Mouse (Mus musculus) MEL (cell line): Measurements from ENCODE around the gene Pgap3. TPM values are rescaled to one million over a fixed set of nuclear protein-coding genes. Genes with fewer than 3 reads are reported as not detected.

Experiments
- DNase-seq: peaks from one replicate; pipeline ENCODE4 v3.0.0; 2011; ENCODE audit warnings: low read depth, low spot score
- H3K27ac ChIP-seq: 2 replicates; pipeline ENCODE4 v1.5.1; 2012; ENCODE audit warnings: low read depth, mild to moderate bottlenecking, control low read depth, low read length, moderate library complexity; ENCODE audit not compliant: control insufficient read depth
- H3K27me3 ChIP-seq, 2 experiments: fragments of 150-350 bp in 1 of 2; sonication (generic) in 1 of 2; 2 replicates each; pipeline ENCODE4 v1.6.1; 2012; ENCODE audit warnings: low read length in 2 of 2, mild to moderate bottlenecking in 2 of 2, improper control_type of control experiment in 1 of 2, moderate library complexity in 1 of 2; ENCODE audit not compliant: insufficient read depth in 2 of 2, control insufficient read depth in 1 of 2
- H3K36me3 ChIP-seq, 2 experiments: 2 replicates each; pipeline ENCODE4 v1.6.1; 2012 to 2014; ENCODE audit warnings: low read length in 2 of 2, improper control_type of control experiment in 1 of 2, inconsistent platforms in 1 of 2, mild to moderate bottlenecking in 1 of 2; ENCODE audit not compliant: insufficient read depth in 2 of 2, control insufficient read depth in 1 of 2
- H3K4me1 ChIP-seq, 2 experiments: fragments of 150-350 bp in 1 of 2; sonication (generic) in 1 of 2; 2 replicates each; pipeline ENCODE4 v1.6.1; 2012; ENCODE audit warnings: low read length in 2 of 2, improper control_type of control experiment in 1 of 2, mild to moderate bottlenecking in 1 of 2; ENCODE audit not compliant: insufficient read depth in 2 of 2, control insufficient read depth in 1 of 2
- H3K4me3 ChIP-seq, 2 experiments: fragments of 150-350 bp in 1 of 2; sonication (generic) in 1 of 2; 2 replicates each; pipeline ENCODE4 v1.5.1; 2012; ENCODE audit warnings: low read depth in 2 of 2, low read length in 2 of 2, mild to moderate bottlenecking in 2 of 2, moderate library complexity in 2 of 2, control low read depth in 1 of 2, improper control_type of control experiment in 1 of 2; ENCODE audit not compliant: control insufficient read depth in 1 of 2, insufficient read depth in 1 of 2
- H3K79me2 ChIP-seq: 2 replicates; pipeline ENCODE4 v1.6.1; 2012; ENCODE audit warnings: mild to moderate bottlenecking, low read length, moderate library complexity; ENCODE audit not compliant: control insufficient read depth, poor library complexity, insufficient read depth
- H3K9ac ChIP-seq: 2 replicates; pipeline ENCODE4 v1.6.1; 2012; ENCODE audit warnings: low read depth, mild to moderate bottlenecking, control low read depth, low read length, moderate library complexity; ENCODE audit not compliant: control insufficient read depth, poor library complexity, severe bottlenecking
- H3K9me3 ChIP-seq: fragments of 150-350 bp; sonication (generic); replicated peaks from 2 replicates; pipeline ENCODE4 v1.6.1; 2012; ENCODE audit warnings: mild to moderate bottlenecking, low read length, improper control_type of control experiment, moderate library complexity; ENCODE audit not compliant: insufficient read depth
- BHLHE40 ChIP-seq: IDR thresholded peaks from 2 replicates; pipeline ENCODE4 v1.6.1; 2012; ENCODE audit warnings: low read depth, mild to moderate bottlenecking, inconsistent platforms, low read length, improper control_type of control experiment, borderline replicate concordance
- CTCF ChIP-seq, 3 experiments: IDR thresholded peaks in 2 of 3; conservative IDR thresholded peaks in 1 of 3; 2 replicates each; pipeline ENCODE4 v1.5.1; 2011 to 2012; ENCODE audit warnings: low read length in 3 of 3, low read depth in 2 of 3, mild to moderate bottlenecking in 2 of 3, improper control_type of control experiment in 1 of 3, inconsistent platforms in 1 of 3, mixed read lengths in 1 of 3, moderate library complexity in 1 of 3; ENCODE audit not compliant: control insufficient read depth in 1 of 3, insufficient read depth in 1 of 3, poor library complexity in 1 of 3, severe bottlenecking in 1 of 3
- EP300 ChIP-seq, 2 experiments: IDR thresholded peaks; 2 replicates each; pipeline ENCODE4 v1.6.1; 2011; ENCODE audit warnings: improper control_type of control experiment in 2 of 2, low read length in 2 of 2, low read depth in 1 of 2, mild to moderate bottlenecking in 1 of 2
- GATA1 ChIP-seq: IDR thresholded peaks from 2 replicates; pipeline ENCODE4 v1.6.1; 2011; ENCODE audit warnings: low read depth, low read length, improper control_type of control experiment
- MAFK ChIP-seq: IDR thresholded peaks from 2 replicates; pipeline ENCODE4 v1.6.1; 2011; ENCODE audit warnings: low read depth, mild to moderate bottlenecking, low read length, improper control_type of control experiment, borderline replicate concordance
- MAZ ChIP-seq: IDR thresholded peaks from 2 replicates; pipeline ENCODE4 v1.6.1; 2012; ENCODE audit warnings: low read depth, mild to moderate bottlenecking, inconsistent platforms, low read length, improper control_type of control experiment
- MYB ChIP-seq: IDR thresholded peaks from 2 replicates; pipeline ENCODE4 v1.6.1; 2011; ENCODE audit warnings: mild to moderate bottlenecking, low read depth, low read length, improper control_type of control experiment
- NELFE ChIP-seq: IDR thresholded peaks from 2 replicates; pipeline ENCODE4 v1.6.1; 2011; ENCODE audit warnings: low read depth, low read length, improper control_type of control experiment
- POLR2AphosphoS5 ChIP-seq: IDR thresholded peaks from 2 replicates; pipeline ENCODE4 v1.6.1; 2012; ENCODE audit warnings: low read depth, borderline replicate concordance, mild to moderate bottlenecking, inconsistent platforms, low read length, moderate library complexity, mixed read lengths
- RAD21 ChIP-seq: IDR thresholded peaks from 2 replicates; pipeline ENCODE4 v1.6.1; 2011; ENCODE audit warnings: mild to moderate bottlenecking, low read depth, low read length, improper control_type of control experiment
- RCOR1 ChIP-seq: IDR thresholded peaks from 2 replicates; pipeline ENCODE4 v1.6.1; 2012; ENCODE audit warnings: low read depth, mild to moderate bottlenecking, inconsistent platforms, low read length, improper control_type of control experiment
- SMC3 ChIP-seq: IDR thresholded peaks from 2 replicates; pipeline ENCODE4 v1.6.1; 2011; ENCODE audit warnings: low read depth, low read length, improper control_type of control experiment
- TAL1 ChIP-seq: IDR thresholded peaks from 2 replicates; pipeline ENCODE4 v1.6.1; 2012; ENCODE audit warnings: mild to moderate bottlenecking, inconsistent platforms, low read length, moderate library complexity, mixed read lengths
- TCF12 ChIP-seq: IDR thresholded peaks from 2 replicates; pipeline ENCODE4 v1.6.1; 2014; ENCODE audit warnings: low read depth, mild to moderate bottlenecking, inconsistent platforms, low read length, improper control_type of control experiment, moderate library complexity
- ZNF384 ChIP-seq: IDR thresholded peaks from 2 replicates; pipeline ENCODE4 v1.6.1; 2012; ENCODE audit warnings: low read depth, mild to moderate bottlenecking, inconsistent platforms, low read length, improper control_type of control experiment
- polyA plus RNA-seq, 2 experiments: library from polyadenylated mRNA; stranded (reverse) in 1 of 2; unstranded in 1 of 2; fragments of >175 nt in 1 of 2; fragments of >200 nt in 1 of 2; gene quantifications; 2 replicates each; pipeline versions ENCODE4 v1.2.1 to v1.2.4; 2012; ENCODE audit warnings: low replicate concordance in 2 of 2, low read depth in 1 of 2; ENCODE audit not compliant: insufficient read length in 2 of 2, insufficient read depth in 1 of 2, missing spikeins in 1 of 2
- total RNA-seq: library from RNA; depleted of rRNA; stranded (reverse); fragments of 300-350 nt; gene quantifications from 2 replicates; pipeline ENCODE4 v1.2.3, GENCODE M21; 2012

Gene Pgap3
- total and polyA plus RNA-seq, 3 experiments: 7.4 to 8.4 TPM; not detected in 1

- no peak for TF ChIP-seq RAD21
- TF ChIP-seq MAFK: no peak
- no peak for TF ChIP-seq RCOR1
- no peak for TF ChIP-seq CTCF (IDR thresholded peaks at IDR 0.05 in 2 of 3, conservative IDR thresholded peaks at IDR 0.05 in 1 of 3; ENCODE audit: control insufficient read depth in 1 of 3, insufficient read depth in 1 of 3, low read depth in 2 of 3, low read length in 3 of 3, poor library complexity in 1 of 3, severe bottlenecking in 1 of 3)
- no peak for TF ChIP-seq POLR2AphosphoS5
- no peak for TF ChIP-seq SMC3
- no peak for TF ChIP-seq TAL1
- no peak for TF ChIP-seq EP300 (IDR thresholded peaks at IDR 0.05; ENCODE audit: low read depth in 1 of 2, low read length in 2 of 2)
- TF ChIP-seq ZNF384: no peak
- TF ChIP-seq BHLHE40: no peak
- TF ChIP-seq NELFE: no peak
- TF ChIP-seq TCF12: no peak
- TF ChIP-seq MYB: no peak
- no peak for TF ChIP-seq GATA1
- Histone ChIP-seq H3K9me3 (no peaks in the 10 kb centered on the region), H3K27ac (no peak overlapping the region), H3K36me3 (no peaks in the 10 kb centered on the region), H3K4me3 (no peak overlapping the region), H3K27me3 (peaks cover 0 to 6% of the 10 kb centered on the region in 2 experiments), H3K9ac (no peak overlapping the region), H3K4me1 (no peaks in the 10 kb centered on the region), H3K79me2 (no peaks in the 10 kb centered on the region)
- no peak for DNase-seq
These were observed 46.5 kb upstream of the Pgap3 start for GRCm38 (mm10) chr11:98446562-98447474.

GRCm38 (mm10) chr11:98446213-98446561 lies 45.9 kb upstream of the Pgap3 start, which contains the start of gene Grb7:
Grb7 (plus strand) TSS chr11:98446394.
- no peak within 1 kb of the TSS for H3K27ac ChIP-seq
- no peak within 1 kb of the TSS for H3K9ac ChIP-seq
- peaks cover 0 to 6% of the 10 kb centered on the region in 2 experiments for H3K27me3 ChIP-seq
- H3K36me3 ChIP-seq: no peaks in the 10 kb centered on the region
- no peak for DNase-seq
- H3K4me1 ChIP-seq: no peaks in the 10 kb centered on the region
- no peaks in the 10 kb centered on the region for H3K79me2 ChIP-seq
- no peaks in the 10 kb centered on the region for H3K9me3 ChIP-seq
- H3K4me3 ChIP-seq: no peak within 1 kb of the TSS
- TF ChIP-seq NELFE (no peak), MAZ (no peak), MYB (no peak)
